Mouse (Mus musculus) G1E (cell line): ENCODE measurements around the gene Atp2b2. TPM values are rescaled to one million over a fixed set of nuclear protein-coding genes. Genes with fewer than 3 reads are reported as not detected.

Source experiments
- ATAC-seq: 2 replicates; pipeline ENCODE4 v1.8.0; 2016; ENCODE audit warnings: mild to moderate bottlenecking; ENCODE audit not compliant: insufficient number of reproducible peaks, poor library complexity, low FRiP score, severe bottlenecking; ENCODE audit errors: extremely low read depth
- DNase-seq: peaks from one replicate; pipeline ENCODE4 v3.0.0; 2012; ENCODE audit warnings: low spot score
- H3K27me3 ChIP-seq: 2 replicates; pipeline ENCODE4 v1.6.1; 2012; ENCODE audit warnings: mild to moderate bottlenecking, low read length, inconsistent platforms; ENCODE audit not compliant: insufficient read depth
- H3K36me3 ChIP-seq: replicated peaks from 2 replicates; pipeline ENCODE3; 2012; ENCODE audit warnings: mild to moderate bottlenecking, inconsistent platforms
- H3K4me1 ChIP-seq: 2 replicates; pipeline ENCODE4 v1.6.1; 2012; ENCODE audit warnings: low read depth, low read length, inconsistent platforms, mixed read lengths; ENCODE audit not compliant: insufficient read depth
- H3K4me3 ChIP-seq: 2 replicates; pipeline ENCODE4 v1.5.1; 2012; ENCODE audit warnings: low read depth, mild to moderate bottlenecking, inconsistent platforms, low read length, moderate library complexity, mixed read lengths
- H3K9me3 ChIP-seq: replicated peaks from 2 replicates; pipeline ENCODE4 v1.6.1; 2012; ENCODE audit warnings: inconsistent platforms
- CTCF ChIP-seq: IDR thresholded peaks from 2 replicates; pipeline ENCODE4 v1.5.1; 2012; ENCODE audit warnings: low read depth, low read length, inconsistent platforms, mixed read lengths
- GATA1 ChIP-seq: IDR thresholded peaks from 2 replicates; pipeline ENCODE4 v1.6.1; 2012; ENCODE audit warnings: borderline replicate concordance, low read length, inconsistent platforms, mixed read lengths
- GATA2 ChIP-seq: IDR thresholded peaks from 2 replicates; pipeline ENCODE4 v1.6.1; 2012; ENCODE audit warnings: low read depth, low read length, inconsistent platforms, borderline replicate concordance
- POLR2AphosphoS5 ChIP-seq: IDR thresholded peaks from 2 replicates; pipeline ENCODE4 v1.6.1; 2012; ENCODE audit warnings: low read depth, low read length, inconsistent platforms; ENCODE audit not compliant: insufficient replicate concordance
- TAL1 ChIP-seq: conservative IDR thresholded peaks from 2 replicates; pipeline ENCODE4 v1.6.1; 2012; ENCODE audit warnings: low read depth, low read length, inconsistent platforms, mixed read lengths
- polyA plus RNA-seq: library from polyadenylated mRNA; stranded (reverse); fragments of >175 nt; gene quantifications from 2 replicates; pipeline ENCODE4 v1.2.3, GENCODE M21; 2012
- total RNA-seq, 2 experiments: library from RNA; stranded (forward) in 1 of 2; stranded (reverse) in 1 of 2; fragments of 200-1000 nt in 1 of 2; fragments of >200 nt in 1 of 2; fragmentation: Nextera tagmentation in 1 of 2; gene quantifications; 2 replicates each; pipeline ENCODE4 v1.2.3; 2014 to 2017

Atp2b2 gene
- total and polyA plus RNA-seq, 3 experiments = 0.22 TPM; not detected in 2

GRCm38 (mm10) chr6:113986671-113987070 is 55.7 kb downstream of the Atp2b2 start:
- ATAC-seq (no peak), DNase-seq (no peak)
- TF ChIP-seq GATA1 (no peak), TAL1 (no peak), CTCF (no peak), POLR2AphosphoS5 (no peak), GATA2 (no peak)
- no peak overlapping the region for H3K4me3 ChIP-seq
- peaks cover 91% of the 10 kb centered on the region for H3K9me3 ChIP-seq
- H3K36me3 ChIP-seq = no peaks in the 10 kb centered on the region
- no peaks in the 10 kb centered on the region for H3K4me1 ChIP-seq
- H3K27me3 ChIP-seq = no peaks in the 10 kb centered on the region

GRCm38 (mm10) chr6:113978673-113979072 is 63.7 kb downstream of the Atp2b2 start:
- no peak overlapping the region for H3K4me3 ChIP-seq
- H3K4me1 ChIP-seq = no peaks in the 10 kb centered on the region
- H3K27me3 ChIP-seq = no peaks in the 10 kb centered on the region
- H3K9me3 ChIP-seq = peaks cover 78% of the 10 kb centered on the region
- no peak for DNase-seq
- no peak for ATAC-seq
- H3K36me3 ChIP-seq = no peaks in the 10 kb centered on the region
- no peak for TF ChIP-seq POLR2AphosphoS5
- TF ChIP-seq CTCF = no peak
- no peak for TF ChIP-seq GATA2
- TF ChIP-seq GATA1 = no peak
- TF ChIP-seq TAL1 = no peak

GRCm38 (mm10) chr6:113978091-113978650 is 64.2 kb downstream of the Atp2b2 start:
- Histone ChIP-seq H3K9me3 (peaks cover 76% of the 10 kb centered on the region), H3K36me3 (no peaks in the 10 kb centered on the region), H3K27me3 (no peaks in the 10 kb centered on the region), H3K4me3 (no peak overlapping the region), H3K4me1 (no peaks in the 10 kb centered on the region)
- no peak for ATAC-seq
- TF ChIP-seq GATA2 (no peak), TAL1 (no peak), GATA1 (no peak), POLR2AphosphoS5 (no peak), CTCF (no peak)
- no peak for DNase-seq

- H3K27me3 ChIP-seq = no peaks in the 10 kb centered on the region
- no peaks in the 10 kb centered on the region for H3K4me1 ChIP-seq
- H3K36me3 ChIP-seq = no peaks in the 10 kb centered on the region
Measured at GRCm38 (mm10) chr6:113970900-113971299, 71.5 kb downstream of the Atp2b2 start.

GRCm38 (mm10) chr6:113970464-113970863 is 71.9 kb downstream of the Atp2b2 start:
- ATAC-seq = no peak
- Histone ChIP-seq H3K4me1 (no peaks in the 10 kb centered on the region), H3K9me3 (peaks cover 90% of the 10 kb centered on the region), H3K36me3 (no peaks in the 10 kb centered on the region), H3K4me3 (no peak overlapping the region), H3K27me3 (no peaks in the 10 kb centered on the region)
- no peak for DNase-seq
- TF ChIP-seq POLR2AphosphoS5 (no peak), CTCF (no peak), TAL1 (no peak), GATA1 (no peak), GATA2 (no peak)

More at GRCm38 (mm10) chr6:113970900-113971299, 71.5 kb downstream of the Atp2b2 start:
- no peak for DNase-seq
- Histone ChIP-seq H3K9me3 (peaks cover 87% of the 10 kb centered on the region), H3K4me3 (no peak overlapping the region)
- ATAC-seq = no peak
- no peak for TF ChIP-seq CTCF
- TF ChIP-seq GATA1 = no peak
- no peak for TF ChIP-seq TAL1
- TF ChIP-seq GATA2 = no peak
- TF ChIP-seq POLR2AphosphoS5 = no peak

- no peaks in the 10 kb centered on the region for H3K4me1 ChIP-seq
- H3K9me3 ChIP-seq = peaks cover 92% of the 10 kb centered on the region
- no peak for DNase-seq
- no peak for ATAC-seq
- H3K4me3 ChIP-seq = no peak overlapping the region
- no peak for TF ChIP-seq GATA2
- TF ChIP-seq GATA1 = no peak
- TF ChIP-seq POLR2AphosphoS5 = no peak
- TF ChIP-seq TAL1 = no peak
- no peak for TF ChIP-seq CTCF
- no peaks in the 10 kb centered on the region for H3K27me3 ChIP-seq
- no peaks in the 10 kb centered on the region for H3K36me3 ChIP-seq
Measured at GRCm38 (mm10) chr6:113969751-113970150, 72.7 kb downstream of the Atp2b2 start.

GRCm38 (mm10) chr6:113962811-113963210 is 79.6 kb downstream of the Atp2b2 start:
- H3K36me3 ChIP-seq = no peaks in the 10 kb centered on the region
- H3K9me3 ChIP-seq = peaks cover 91% of the 10 kb centered on the region
- TF ChIP-seq TAL1 = no peak
- TF ChIP-seq GATA1 = no peak
- no peak for TF ChIP-seq POLR2AphosphoS5
- TF ChIP-seq CTCF = no peak
- TF ChIP-seq GATA2 = no peak
- ATAC-seq = no peak
- H3K27me3 ChIP-seq = no peaks in the 10 kb centered on the region
- H3K4me1 ChIP-seq = no peaks in the 10 kb centered on the region
- no peak overlapping the region for H3K4me3 ChIP-seq
- no peak for DNase-seq
